Mouse (Mus musculus) lung, embryonic 16.5 days (tissue): ENCODE measurements around the gene Neurog2. TPM values are rescaled to one million over a fixed set of nuclear protein-coding genes. Genes with fewer than 3 reads are reported as not detected.

Source experiments
- ATAC-seq: fragments of 200-750 bp; cut with Nextera tagmentation; 2 replicates; pipeline ENCODE4 v1.8.0; 2017; ENCODE audit warnings: low read depth, mild to moderate bottlenecking, moderate library complexity
- H3K27ac ChIP-seq: fragments of 300-500 bp; sonication (generic); 2 replicates; pipeline ENCODE4 v1.5.1; 2014; ENCODE audit warnings: mild to moderate bottlenecking, control low read depth, low read length
- H3K27me3 ChIP-seq: fragments of 300-500 bp; sonication (generic); 2 replicates; pipeline ENCODE4 v1.6.1; 2014; ENCODE audit warnings: low read depth, low read length, mixed read lengths; ENCODE audit not compliant: control insufficient read depth, insufficient read depth
- H3K36me3 ChIP-seq: fragments of 300-500 bp; sonication (generic); 2 replicates; pipeline ENCODE4 v1.6.1; 2014; ENCODE audit warnings: low read length; ENCODE audit not compliant: control insufficient read depth, insufficient read depth
- H3K4me1 ChIP-seq: fragments of 300-500 bp; sonication (generic); replicated peaks from 2 replicates; pipeline ENCODE4 v1.6.1; 2014; ENCODE audit warnings: low read length, mixed read lengths; ENCODE audit not compliant: control insufficient read depth, insufficient read depth
- H3K4me2 ChIP-seq: fragments of 300-500 bp; sonication (generic); 2 replicates; pipeline ENCODE4 v1.6.1; 2014; ENCODE audit warnings: low read depth, low read length, control low read depth
- H3K4me3 ChIP-seq: fragments of 300-500 bp; sonication (generic); 2 replicates; pipeline ENCODE4 v1.5.1; 2014; ENCODE audit warnings: mild to moderate bottlenecking, low read length, control low read depth
- H3K9ac ChIP-seq: fragments of 300-500 bp; sonication (generic); 2 replicates; pipeline ENCODE4 v1.6.1; 2014; ENCODE audit warnings: low read length, control low read depth
- H3K9me3 ChIP-seq: fragments of 300-500 bp; sonication (generic); 2 replicates; pipeline ENCODE4 v1.6.1; 2016; ENCODE audit warnings: low read length; ENCODE audit not compliant: control insufficient read depth
- WGBS: fragments of 180-500 bp; shearing (Covaris S2); extraction: QIAGEN DNeasy Blood & Tissue Kit; methylation state at CpG from one replicate; pipeline ENCODE4 v1.1.7; 2014; 5-methylcytosine and 5-hydroxymethylcytosine counted together
- polyA plus RNA-seq: library from polyadenylated mRNA; unstranded; fragments of >200 nt; fragmentation: Nextera tagmentation; extraction: Ambion mirVana; gene quantifications from 2 replicates; pipeline ENCODE4 v1.2.1, GENCODE M21; 2015

The Neurog2 gene
- polyA plus RNA-seq = not detected in 2 replicates

DNA sequence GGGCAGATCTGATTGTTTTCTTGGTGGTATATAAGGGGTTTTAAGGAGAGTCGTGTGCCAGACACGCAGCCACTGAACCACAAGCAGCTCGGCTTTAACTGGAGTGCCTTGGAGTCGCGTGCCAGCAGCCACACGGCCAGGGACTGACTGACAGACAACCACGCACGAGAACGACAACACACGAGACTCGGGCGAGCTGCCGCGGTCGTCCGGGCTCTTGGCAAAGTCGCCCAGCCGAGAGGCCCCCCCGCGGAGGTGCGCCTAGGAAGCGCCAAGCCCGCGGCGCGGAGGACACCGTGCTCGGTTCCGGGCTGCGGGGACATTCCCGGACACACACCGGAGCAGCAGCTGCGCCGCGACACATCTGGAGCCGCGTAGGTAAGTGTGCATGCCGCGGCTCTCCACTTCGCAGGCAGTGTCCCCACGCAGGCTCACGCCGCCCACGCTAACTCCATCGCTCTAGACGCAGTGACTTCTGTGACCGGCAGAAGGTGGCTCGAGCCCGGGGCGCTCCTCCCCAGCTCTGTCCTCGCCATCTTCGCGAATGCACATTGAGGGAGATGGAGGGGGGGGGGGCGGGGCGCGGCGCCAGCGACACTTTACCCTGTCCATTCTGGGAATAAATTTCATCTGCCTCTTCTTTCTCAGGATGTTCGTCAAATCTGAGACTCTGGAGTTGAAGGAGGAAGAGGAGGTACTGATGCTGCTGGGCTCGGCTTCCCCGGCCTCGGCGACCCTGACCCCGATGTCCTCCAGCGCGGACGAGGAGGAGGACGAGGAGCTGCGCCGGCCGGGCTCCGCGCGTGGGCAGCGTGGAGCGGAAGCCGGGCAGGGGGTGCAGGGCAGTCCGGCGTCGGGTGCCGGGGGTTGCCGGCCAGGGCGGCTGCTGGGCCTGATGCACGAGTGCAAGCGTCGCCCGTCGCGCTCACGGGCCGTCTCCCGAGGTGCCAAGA, at the start of gene Neurog2:
Neurog2 (plus strand) TSS at position 56 of the 953 bp plus-strand sequence.
- peaks cover 86% of the 10 kb centered on the region for H3K27me3 ChIP-seq
- ATAC-seq = peak; percentile 42
- no peaks in the 10 kb centered on the region for H3K9me3 ChIP-seq
- no peak within 1 kb of the TSS for H3K9ac ChIP-seq
- peak within 1 kb of the TSS; percentile 59 for H3K4me2 ChIP-seq
- peak within 1 kb of the TSS; percentile 42 for H3K4me3 ChIP-seq
- H3K36me3 ChIP-seq = no peaks in the 10 kb centered on the region
- H3K27ac ChIP-seq = no peak within 1 kb of the TSS
- H3K4me1 ChIP-seq = peaks cover 23% of the 10 kb centered on the region
- under 1% methylated on average over 84 of the region's 92 CpGs for WGBS

DNA sequence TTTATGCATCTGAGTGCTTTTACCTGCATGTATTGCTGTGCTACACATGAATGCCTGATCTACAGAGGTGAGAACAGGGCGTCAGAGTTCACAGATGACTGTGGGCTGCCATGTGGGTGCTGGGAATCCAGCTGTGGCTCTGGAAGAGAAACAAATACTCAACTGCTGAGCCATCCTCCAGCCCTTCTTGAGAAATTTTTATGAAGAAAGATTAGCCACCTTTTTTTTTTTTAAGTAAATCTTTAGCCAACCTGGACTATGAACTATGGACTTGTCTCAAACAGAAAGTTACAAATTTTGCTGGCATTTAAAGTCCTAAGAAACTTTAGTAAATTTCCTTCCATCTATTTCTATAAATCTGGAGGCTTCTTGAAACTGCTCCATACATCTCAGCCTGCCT, 35.8 kb upstream of the Neurog2 start:
- Histone ChIP-seq H3K27ac (no peak overlapping the region), H3K27me3 (no peaks in the 10 kb centered on the region), H3K9ac (no peak overlapping the region), H3K9me3 (no peaks in the 10 kb centered on the region), H3K36me3 (peaks cover 19% of the 10 kb centered on the region), H3K4me1 (no peaks in the 10 kb centered on the region), H3K4me3 (no peak overlapping the region), H3K4me2 (no peak overlapping the region)
- 83% methylated on average over 1 of the region's 1 CpGs for WGBS
- ATAC-seq = no peak

DNA sequence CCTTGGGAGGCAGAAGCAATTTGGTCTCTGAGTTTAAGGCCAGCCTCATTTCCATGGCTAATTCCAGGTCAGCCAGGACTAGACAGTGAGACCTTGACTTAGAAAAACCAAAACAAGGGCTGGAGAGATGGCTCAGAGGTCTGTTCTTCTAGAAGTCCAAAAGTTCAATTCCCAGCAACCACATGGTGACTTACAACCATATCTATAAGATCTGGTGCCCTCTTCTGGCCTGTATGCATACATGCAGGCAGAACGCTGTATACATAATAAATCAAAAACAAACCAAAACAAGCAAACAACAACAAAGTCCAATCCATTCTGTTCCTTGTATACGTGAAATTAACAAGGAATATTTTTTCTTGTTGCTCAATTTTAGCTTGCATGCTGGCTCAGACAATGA, 24.8 kb upstream of the Neurog2 start:
- no peak overlapping the region for H3K4me2 ChIP-seq
- 93% methylated on average over 2 of the region's 2 CpGs for WGBS
- no peak overlapping the region for H3K4me3 ChIP-seq
- H3K27me3 ChIP-seq = no peaks in the 10 kb centered on the region
- H3K36me3 ChIP-seq = peaks cover 17% of the 10 kb centered on the region
- no peak for ATAC-seq
- H3K9me3 ChIP-seq = no peaks in the 10 kb centered on the region
- H3K4me1 ChIP-seq = no peaks in the 10 kb centered on the region
- H3K9ac ChIP-seq = no peak overlapping the region
- no peak overlapping the region for H3K27ac ChIP-seq

DNA sequence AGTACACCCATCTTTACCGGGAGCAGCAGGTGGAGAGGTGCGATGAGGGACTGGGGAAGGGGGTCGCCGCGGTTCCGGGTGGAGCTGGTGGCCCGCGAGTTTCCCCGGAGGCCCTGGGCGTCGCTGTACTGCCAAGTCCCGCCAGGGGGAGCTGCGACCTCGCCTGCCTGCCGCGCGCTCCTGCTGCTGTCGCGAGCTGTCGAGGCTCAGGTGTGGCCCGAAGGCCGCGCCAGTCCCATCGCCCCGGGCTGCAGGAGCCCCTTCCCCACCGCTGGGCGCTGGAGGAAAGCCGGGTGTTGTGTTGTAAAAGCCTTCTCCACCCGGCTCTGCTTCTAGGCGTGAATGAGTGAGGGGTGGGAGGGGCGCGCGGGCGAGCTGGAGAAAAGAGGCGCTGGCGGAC, 7.6 kb upstream of the Neurog2 start:
- ATAC-seq = peak; percentile 77
- under 1% methylated on average over 36 of the region's 36 CpGs for WGBS
- Histone ChIP-seq H3K4me1 (peaks cover 14% of the 10 kb centered on the region), H3K27me3 (peaks cover 59% of the 10 kb centered on the region), H3K9me3 (no peaks in the 10 kb centered on the region), H3K9ac (no peak overlapping the region), H3K36me3 (no peaks in the 10 kb centered on the region), H3K27ac (no peak overlapping the region), H3K4me3 (peak overlapping the region; percentile 50), H3K4me2 (peak overlapping the region; percentile 81)

DNA sequence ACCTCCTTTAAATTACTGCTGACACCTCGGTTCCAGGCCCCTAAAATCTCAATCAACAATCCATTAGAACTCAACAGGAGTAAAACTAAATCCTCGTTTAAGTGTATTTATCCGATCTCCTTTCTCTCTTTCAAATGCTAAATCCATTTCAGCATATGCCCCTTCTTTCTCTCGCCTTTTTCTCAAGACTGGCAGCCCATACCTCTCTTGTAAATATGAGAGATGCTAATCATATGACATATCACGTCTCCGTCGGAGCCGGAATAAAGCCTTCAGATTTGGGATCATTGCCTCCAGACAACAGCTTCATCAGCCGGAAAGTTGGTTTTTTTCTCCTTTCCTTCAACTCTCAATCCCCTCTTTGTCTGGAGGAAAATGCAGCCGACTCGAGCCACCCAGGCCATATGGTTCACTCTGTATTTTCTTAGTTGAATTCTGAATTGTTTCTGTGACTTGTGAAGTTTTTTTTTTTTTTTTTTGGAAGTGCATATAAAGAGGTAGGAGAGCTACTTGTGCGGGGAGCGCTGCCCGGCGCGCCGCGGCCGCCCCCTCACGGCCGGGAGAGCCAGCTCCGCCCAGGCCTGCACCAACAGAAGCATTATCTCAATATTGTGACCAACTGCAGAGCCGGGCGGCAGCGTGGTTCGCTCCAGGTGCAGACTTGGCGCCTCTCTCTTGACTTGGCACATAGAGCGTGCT, 7.1 kb upstream of the Neurog2 start:
- ATAC-seq = no peak
- Histone ChIP-seq H3K4me3 (peak overlapping the region; percentile 50), H3K27me3 (peaks cover 64% of the 10 kb centered on the region), H3K4me1 (peaks cover 14% of the 10 kb centered on the region), H3K9me3 (no peaks in the 10 kb centered on the region), H3K9ac (no peak overlapping the region), H3K4me2 (peak overlapping the region; percentile 81), H3K36me3 (no peaks in the 10 kb centered on the region), H3K27ac (no peak overlapping the region)
- WGBS = under 1% methylated on average over 28 of the region's 28 CpGs

DNA sequence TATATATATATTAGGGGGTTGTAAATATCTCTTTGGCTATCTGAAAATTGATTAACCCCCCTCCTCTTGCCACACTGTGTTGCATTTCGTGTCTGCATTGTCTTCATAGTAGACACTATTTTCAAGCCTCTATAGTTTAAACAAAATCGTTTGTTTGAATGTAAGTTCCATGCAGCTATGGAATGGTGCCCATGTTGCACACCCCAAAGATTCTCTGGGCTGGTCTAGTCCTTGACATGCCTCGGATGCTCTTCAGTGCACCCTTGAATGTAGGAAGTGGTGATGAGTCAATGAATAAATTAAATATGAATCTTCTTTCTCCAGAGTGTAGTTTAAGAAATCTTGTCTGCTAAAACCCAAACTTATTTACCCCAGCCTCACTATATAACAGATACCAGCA, 6.4 kb upstream of the Neurog2 start:
- H3K27ac ChIP-seq = no peak overlapping the region
- H3K27me3 ChIP-seq = peaks cover 68% of the 10 kb centered on the region
- no peak overlapping the region for H3K4me2 ChIP-seq
- no peak for ATAC-seq
- H3K4me3 ChIP-seq = no peak overlapping the region
- no peaks in the 10 kb centered on the region for H3K36me3 ChIP-seq
- H3K4me1 ChIP-seq = peaks cover 14% of the 10 kb centered on the region
- no peaks in the 10 kb centered on the region for H3K9me3 ChIP-seq
- 7% methylated on average over 3 of the region's 3 CpGs for WGBS
- H3K9ac ChIP-seq = no peak overlapping the region

DNA sequence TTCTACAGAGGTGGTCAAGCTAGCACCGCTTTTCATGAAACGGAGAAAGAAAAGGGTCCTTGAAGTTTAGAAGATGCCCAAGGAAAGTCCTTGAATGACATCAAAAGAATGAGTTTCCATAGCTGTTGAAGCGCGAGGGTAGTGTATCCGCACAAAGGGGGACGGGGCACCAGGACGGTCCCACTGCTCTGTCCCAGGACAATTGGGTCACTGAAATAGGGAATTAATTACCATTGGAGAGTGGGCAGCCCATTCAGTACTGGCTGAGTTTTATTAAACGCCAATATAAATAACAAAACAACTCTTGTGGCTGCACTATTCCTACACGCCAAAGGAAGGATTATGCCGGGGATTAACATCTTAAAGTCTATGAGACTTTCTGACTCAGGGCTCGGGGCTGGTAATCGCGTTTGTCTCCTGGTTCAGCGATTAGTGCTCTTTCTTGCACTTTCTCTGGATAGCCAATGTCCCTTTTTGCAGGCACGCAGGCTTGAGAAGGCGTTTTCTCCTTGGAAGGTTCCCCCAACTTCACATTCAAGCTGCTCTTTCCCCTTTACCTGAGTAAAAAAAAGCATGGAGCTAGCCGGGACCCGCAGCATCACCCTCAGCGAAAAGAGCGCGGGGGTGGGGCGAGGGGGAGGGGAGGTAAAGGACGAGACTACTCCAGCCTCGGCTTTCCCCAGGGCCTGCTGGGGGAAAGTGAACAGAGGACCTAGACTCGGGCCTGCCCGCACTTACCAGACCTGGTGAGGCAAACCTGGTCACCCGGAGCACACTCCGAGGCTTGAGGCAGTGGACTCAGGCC, 5.6 kb upstream of the Neurog2 start:
- no peaks in the 10 kb centered on the region for H3K36me3 ChIP-seq
- H3K9ac ChIP-seq = no peak overlapping the region
- no peak overlapping the region; the same call in 1 of the 2 replicates for H3K4me3 ChIP-seq
- no peak for ATAC-seq
- H3K27ac ChIP-seq = no peak overlapping the region
- no peak overlapping the region for H3K4me2 ChIP-seq
- peaks cover 15% of the 10 kb centered on the region for H3K4me1 ChIP-seq
- no peaks in the 10 kb centered on the region for H3K9me3 ChIP-seq
- 2% methylated on average over 28 of the region's 28 CpGs for WGBS
- H3K27me3 ChIP-seq = peaks cover 76% of the 10 kb centered on the region

DNA sequence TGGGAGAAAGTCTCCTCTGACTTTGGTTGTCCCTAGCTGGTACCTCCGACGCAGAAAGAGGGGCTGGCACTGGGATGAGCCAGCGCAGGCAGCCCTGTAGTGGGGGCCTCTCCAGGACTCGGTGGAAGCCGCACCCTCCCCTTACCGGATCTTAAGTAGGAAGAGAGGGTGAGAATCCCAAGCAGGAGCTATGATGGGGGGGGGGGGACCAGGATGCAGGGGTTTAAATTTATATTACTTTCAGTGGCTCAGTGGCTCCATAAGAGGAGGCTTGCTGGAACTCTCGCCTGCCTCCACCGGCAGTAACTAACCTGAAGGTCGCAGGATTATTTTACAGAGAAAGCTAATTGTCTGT, 5.0 kb upstream of the Neurog2 start:
- WGBS = 0% methylated on average over 9 of the region's 9 CpGs
- no peaks in the 10 kb centered on the region for H3K9me3 ChIP-seq
- no peak overlapping the region for H3K9ac ChIP-seq
- H3K4me2 ChIP-seq = no peak overlapping the region
- no peak overlapping the region for H3K27ac ChIP-seq
- H3K4me3 ChIP-seq = no peak overlapping the region; the same call in 1 of the 2 replicates
- ATAC-seq = no peak
- no peaks in the 10 kb centered on the region for H3K36me3 ChIP-seq
- H3K4me1 ChIP-seq = peaks cover 21% of the 10 kb centered on the region
- peaks cover 79% of the 10 kb centered on the region for H3K27me3 ChIP-seq
